Mouse (Mus musculus) cortical plate, adult 2 months (tissue): Measurements from ENCODE around the gene Wwc1.

ENCODE experiments used
- CTCF ChIP-seq: fragments of 200-500 bp; IDR thresholded peaks from 2 replicates; pipeline ENCODE4 v1.5.1; 2011; ENCODE audit warnings: mild to moderate bottlenecking, control low read depth, low read length; ENCODE audit not compliant: insufficient read depth; ENCODE audit errors: extremely low read depth
- POLR2A ChIP-seq: fragments of 200-500 bp; IDR thresholded peaks from 2 replicates; pipeline ENCODE4 v1.6.1; 2011; ENCODE audit warnings: mild to moderate bottlenecking, low read length, control low read depth; ENCODE audit not compliant: insufficient read depth; ENCODE audit errors: extremely low read depth

- TF ChIP-seq CTCF (no peak), POLR2A (no peak)
These were observed 191.9 kb downstream of the Wwc1 start for GRCm38 (mm10) chr11:35788443-35788842.
